Mouse (Mus musculus): Measurements from ENCODE around the gene Mrap.

- TF ChIP-seq CTCF (IDR thresholded peaks at IDR 0.05; ENCODE audit: borderline replicate concordance, extremely low read depth, insufficient read depth, insufficient read length) (no peak), POLR2A (IDR thresholded peaks at IDR 0.05; ENCODE audit: borderline replicate concordance, extremely low read depth, insufficient read depth, insufficient read length, poor library complexity, severe bottlenecking) (no peak)
Observed at GRCm38 (mm10) chr16:90792066-90792465, 54.1 kb downstream of the Mrap start.
